Mouse (Mus musculus) liver, embryonic 14.5 days (tissue): ENCODE measurements around the gene Clk1.
A peak's percentile ranks its signal among the peaks of the same experiment; 100 is the strongest.

ENCODE experiments used
- CTCF ChIP-seq: IDR thresholded peaks from 2 replicates; pipeline ENCODE4 v1.5.1; 2016; ENCODE audit warnings: antibody characterized with exemption, low read depth, control low read depth
- EP300 ChIP-seq: IDR thresholded peaks from 2 replicates; pipeline ENCODE4 v1.6.1; 2016; ENCODE audit warnings: antibody characterized with exemption, low read depth

GRCm38 (mm10) chr1:58423371-58424248 lies at the start of gene Clk1:
- TF ChIP-seq EP300 (no peak), CTCF (0 out of 2 replicates have a peak, but pooled peaks have one; percentile 1)
